Mouse (Mus musculus) layer of hippocampus, postnatal 10 days (tissue): Measurements from ENCODE around the gene Pkib. TPM values are rescaled to one million over a fixed set of nuclear protein-coding genes. Genes with fewer than 3 reads are reported as not detected.

Source experiments
- DNase-seq, 2 experiments: peaks; one replicate each; pipeline ENCODE4 v3.0.0; 2021; ENCODE audit warnings: low spot score in 2 of 2
- total RNA-seq, 2 experiments: library from RNA; stranded (reverse); gene quantifications; 2 replicates each; pipeline ENCODE4 v1.2.3; 2021

The Pkib gene
- total RNA-seq, 2 experiments from 2014 or later: 6.8 to 9.8 TPM

GRCm38 (mm10) chr10:57731672-57732071 lies 99.9 kb downstream of the Pkib start:
- no peak for DNase-seq

GRCm38 (mm10) chr10:57740733-57741132 lies 109.0 kb downstream of the Pkib start:
- DNase-seq: no peak

- no peak for DNase-seq
These were observed 109.6 kb downstream of the Pkib start for GRCm38 (mm10) chr10:57741351-57741750.

- DNase-seq: peak; percentile 9 to 17
These were observed 111.3 kb downstream of the Pkib start for GRCm38 (mm10) chr10:57743045-57743444.

GRCm38 (mm10) chr10:57743606-57744016 lies 111.8 kb downstream of the Pkib start:
- peak; percentile 43 to 64 for DNase-seq

GRCm38 (mm10) chr10:57744128-57744765 lies 112.5 kb downstream of the Pkib start:
- peak; percentile 11 to 33 for DNase-seq

- no peak for DNase-seq
These were observed 113.7 kb downstream of the Pkib start for GRCm38 (mm10) chr10:57745452-57745851.

GRCm38 (mm10) chr10:57747127-57747526 lies 115.3 kb downstream of the Pkib start:
- DNase-seq: no peak

- DNase-seq: no peak
These were observed 121.6 kb downstream of the Pkib start for GRCm38 (mm10) chr10:57753343-57753742.

- DNase-seq: no peak
These were observed 123.5 kb downstream of the Pkib start for GRCm38 (mm10) chr10:57755201-57755736.

- DNase-seq: no peak
These were observed 127.2 kb downstream of the Pkib start for GRCm38 (mm10) chr10:57758999-57759398.

GRCm38 (mm10) chr10:57760694-57761093 lies 128.9 kb downstream of the Pkib start:
- DNase-seq: no peak

- no peak for DNase-seq
These were observed 131.3 kb downstream of the Pkib start for GRCm38 (mm10) chr10:57763044-57763443.

- DNase-seq: peak; percentile 36 to 39
These were observed 151.7 kb downstream of the Pkib start for GRCm38 (mm10) chr10:57783289-57784130.

GRCm38 (mm10) chr10:57784131-57784875 lies 152.5 kb downstream of the Pkib start:
- peak; percentile 84 to 88 for DNase-seq

- no peak for DNase-seq
These were observed 153.0 kb downstream of the Pkib start, which contains the start of gene Fabp7 for GRCm38 (mm10) chr10:57784876-57785150. Fabp7 (plus strand) TSS chr10:57784881.

GRCm38 (mm10) chr10:57785552-57785951 lies 153.8 kb downstream of the Pkib start:
- DNase-seq: no peak
